Mouse (Mus musculus): ENCODE results near the gene Ckap2l. TPM values are rescaled to one million over a fixed set of nuclear protein-coding genes. Genes with fewer than 3 reads are reported as not detected.

Ckap2l gene
- polyA plus RNA-seq (2016; fragmentation: Nextera tagmentation; extraction: Ambion mirVana) = 28.5 and 37.9 TPM in 2 replicates

DNA sequence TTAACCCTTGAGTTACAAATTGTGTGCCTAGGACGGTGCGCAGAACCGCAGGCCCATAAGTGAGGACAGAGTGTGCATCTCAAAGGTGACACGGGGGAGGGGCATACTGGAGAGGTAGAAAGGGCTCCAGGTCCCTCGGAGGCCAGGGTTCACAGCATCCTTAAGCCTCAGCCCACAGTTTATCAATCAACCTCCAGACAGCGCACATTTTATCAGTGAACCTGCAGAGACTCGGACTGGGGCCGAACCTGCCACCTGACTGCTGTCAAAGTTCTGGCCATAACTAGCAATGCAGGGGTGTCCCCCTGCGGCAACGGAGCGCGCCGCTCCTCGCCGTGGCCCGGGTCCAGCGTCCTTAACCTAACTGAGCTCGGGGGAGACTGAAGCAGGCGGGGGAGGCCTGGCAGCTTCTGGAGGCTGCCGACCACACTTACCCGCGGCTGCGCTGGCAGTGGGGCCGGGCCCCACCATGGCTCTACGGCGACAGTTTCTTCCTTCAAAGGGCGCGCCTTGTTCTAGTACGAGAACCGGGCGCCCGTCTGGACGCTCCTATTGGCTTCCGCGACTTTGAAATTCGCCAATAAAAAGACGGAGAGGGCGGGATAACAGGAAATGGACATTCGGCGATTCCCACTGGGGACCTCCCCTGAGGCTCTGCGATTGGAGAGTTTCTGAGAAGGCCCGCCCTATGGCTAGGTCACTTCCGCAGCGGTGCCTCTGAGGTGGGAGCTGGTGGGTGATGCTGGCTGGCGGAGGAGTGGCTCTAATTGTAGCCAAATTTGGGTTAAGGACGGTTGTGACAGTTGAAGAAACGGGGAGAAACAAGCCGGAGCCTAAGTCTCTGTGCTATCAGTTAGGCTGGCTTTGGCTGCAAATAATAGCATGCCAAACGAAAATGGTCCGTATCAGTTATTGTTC is at the start of gene Ckap2l:
Gene Ckap2l, minus strand, starts transcription at position 542 of the 918 bp plus-strand sequence.
- ATAC-seq (ENCODE audit: low FRiP score, low read depth) = peak; percentile 100
- no peaks in the 10 kb centered on the region for H3K9me3 ChIP-seq
- H3K36me3 ChIP-seq = peaks cover 4% of the 10 kb centered on the region; the same call in 1 of the 2 replicates
- no peaks in the 10 kb centered on the region for H3K27me3 ChIP-seq (replicated peaks)
- peak within 1 kb of the TSS; percentile 67 for H3K27ac ChIP-seq
- H3K9ac ChIP-seq = peak within 1 kb of the TSS; percentile 66
- peak within 1 kb of the TSS; percentile 75 for H3K4me3 ChIP-seq
- H3K4me2 ChIP-seq (replicated peaks) = peak within 1 kb of the TSS; percentile 72
- H3K4me1 ChIP-seq = peaks cover 16% of the 10 kb centered on the region
- under 1% methylated on average over 50 of the region's 50 CpGs for WGBS

DNA sequence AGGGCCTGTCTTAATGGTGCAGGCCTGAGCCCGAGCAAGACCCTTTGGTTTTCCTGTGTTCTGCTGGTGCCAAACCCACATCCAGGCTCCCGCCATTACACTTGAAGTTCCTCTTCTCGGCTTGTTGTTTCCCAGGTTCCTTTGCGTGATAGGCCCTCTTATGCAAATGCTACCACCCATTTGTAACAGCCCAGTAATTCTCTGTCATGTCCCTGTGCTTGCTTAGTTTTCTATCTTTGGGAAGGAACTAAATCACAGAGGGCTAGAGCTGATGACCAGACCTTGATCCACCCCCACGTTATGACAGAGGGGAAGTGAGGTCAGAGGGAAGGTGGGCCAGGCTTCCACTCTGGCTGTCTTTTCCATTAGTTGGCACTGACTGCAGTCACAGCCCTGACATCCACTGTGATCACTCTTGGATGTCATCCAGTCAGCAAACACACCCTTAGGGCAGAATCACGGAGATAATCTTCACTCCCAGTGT is 41.2 kb upstream of the Ckap2l start:
- WGBS = 84% methylated on average over 6 of the region's 6 CpGs
- Histone ChIP-seq H3K27ac (no peak overlapping the region), H3K27me3 (replicated peaks) (no peaks in the 10 kb centered on the region), H3K9ac (no peak overlapping the region), H3K4me2 (replicated peaks) (no peak overlapping the region), H3K4me3 (no peak overlapping the region), H3K4me1 (no peaks in the 10 kb centered on the region), H3K36me3 (no peaks in the 10 kb centered on the region), H3K9me3 (no peaks in the 10 kb centered on the region; the same call in 1 of the 2 replicates)
- ATAC-seq (ENCODE audit: low FRiP score, low read depth) = no peak

DNA sequence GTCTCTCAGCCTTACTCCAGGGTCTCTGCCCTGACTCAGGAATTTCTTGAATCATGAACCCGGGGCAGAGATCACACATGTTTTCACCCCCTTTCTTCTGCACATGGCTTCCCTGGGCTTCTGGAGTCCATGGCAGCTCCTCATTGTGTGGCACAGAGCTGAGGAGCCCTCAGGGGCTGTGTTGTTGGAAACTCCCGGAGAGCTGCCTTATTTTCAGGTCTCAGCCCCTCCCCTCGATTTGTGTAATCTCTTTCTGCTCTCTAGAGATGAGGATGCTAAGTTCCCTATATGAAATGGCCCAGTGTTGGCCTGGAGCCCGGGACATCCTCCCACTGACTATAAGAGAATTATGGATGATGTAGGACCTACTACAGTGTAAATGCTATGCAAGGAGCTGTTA is 36.5 kb upstream of the Ckap2l start:
- Histone ChIP-seq H3K27ac (no peak overlapping the region), H3K4me1 (no peaks in the 10 kb centered on the region), H3K27me3 (replicated peaks) (no peaks in the 10 kb centered on the region), H3K4me2 (replicated peaks) (no peak overlapping the region), H3K36me3 (no peaks in the 10 kb centered on the region), H3K9ac (no peak overlapping the region), H3K4me3 (no peak overlapping the region), H3K9me3 (no peaks in the 10 kb centered on the region)
- ATAC-seq (ENCODE audit: low FRiP score, low read depth) = no peak
- WGBS = 62% methylated on average over 4 of the region's 4 CpGs

DNA sequence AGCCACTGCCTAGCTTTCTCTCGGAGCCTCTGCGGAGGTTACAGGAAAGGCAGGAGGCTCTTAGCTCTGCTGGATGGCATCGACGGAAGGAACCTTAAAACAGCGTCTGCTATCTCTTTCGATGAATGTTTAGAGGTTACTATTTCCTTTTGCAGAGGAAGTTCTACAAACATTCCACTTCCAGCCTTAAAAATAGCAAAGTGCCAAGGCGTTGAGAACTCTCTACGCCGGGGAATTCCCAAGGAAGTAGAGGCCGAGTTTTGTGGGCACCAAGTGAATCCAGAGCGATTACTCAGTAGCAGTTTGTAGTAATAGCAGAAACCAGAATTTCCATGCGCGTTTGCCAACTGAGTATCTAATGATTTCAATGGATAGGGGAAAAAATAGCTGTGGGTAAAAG is 33.5 kb upstream of the Ckap2l start:
- no peak overlapping the region for H3K27ac ChIP-seq
- H3K4me3 ChIP-seq = no peak overlapping the region
- no peaks in the 10 kb centered on the region for H3K27me3 ChIP-seq (replicated peaks)
- no peak overlapping the region for H3K9ac ChIP-seq
- H3K4me2 ChIP-seq (replicated peaks) = no peak overlapping the region
- no peak for ATAC-seq (ENCODE audit: low FRiP score, low read depth)
- H3K4me1 ChIP-seq = no peaks in the 10 kb centered on the region
- 90% methylated on average over 13 of the region's 13 CpGs for WGBS
- H3K9me3 ChIP-seq = no peaks in the 10 kb centered on the region
- no peaks in the 10 kb centered on the region for H3K36me3 ChIP-seq

DNA sequence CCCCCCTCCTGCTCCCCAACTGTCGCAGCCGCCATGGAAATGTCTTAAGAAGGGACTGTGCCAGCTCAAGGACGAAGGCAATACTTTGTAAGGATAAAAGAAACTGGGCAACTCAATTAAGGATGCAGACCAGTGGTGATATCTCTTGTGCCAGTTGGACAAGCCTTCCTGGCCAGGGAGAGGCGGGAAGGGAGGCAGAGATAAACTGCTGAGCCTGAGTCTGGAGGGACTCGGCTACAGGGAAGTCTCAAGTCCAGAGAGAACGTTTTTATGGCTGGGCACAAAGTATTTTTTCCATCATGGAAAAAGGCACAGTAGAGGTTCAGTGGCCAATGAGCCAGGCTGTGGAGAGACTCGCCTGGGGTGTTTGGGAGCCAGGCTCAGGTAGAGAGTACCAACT is 33.0 kb upstream of the Ckap2l start:
- WGBS = 74% methylated on average over 7 of the region's 7 CpGs
- Histone ChIP-seq H3K4me3 (no peak overlapping the region), H3K4me1 (no peaks in the 10 kb centered on the region), H3K27me3 (replicated peaks) (no peaks in the 10 kb centered on the region), H3K4me2 (replicated peaks) (no peak overlapping the region), H3K9me3 (no peaks in the 10 kb centered on the region), H3K27ac (no peak overlapping the region), H3K9ac (no peak overlapping the region), H3K36me3 (no peaks in the 10 kb centered on the region)
- ATAC-seq (ENCODE audit: low FRiP score, low read depth) = no peak

DNA sequence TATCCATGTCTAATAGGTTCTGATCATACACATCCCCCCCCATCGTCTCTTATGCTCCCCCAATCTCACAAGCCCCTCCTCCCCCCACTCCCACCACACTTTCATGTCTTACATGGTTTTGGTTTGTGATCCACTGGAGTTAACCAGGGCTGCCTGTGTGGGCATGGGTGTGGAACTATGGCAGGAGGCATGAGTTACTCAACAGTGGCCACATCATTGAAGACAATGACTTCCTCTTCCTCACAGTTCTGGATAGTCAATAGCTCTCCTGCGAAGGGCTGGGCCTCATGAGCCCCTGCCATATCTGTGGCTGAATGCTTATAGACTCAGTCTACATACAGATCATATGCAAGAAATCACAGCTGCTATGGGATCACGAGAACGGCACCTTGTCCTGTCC is 31.2 kb upstream of the Ckap2l start:
- Histone ChIP-seq H3K4me2 (replicated peaks) (no peak overlapping the region), H3K9ac (no peak overlapping the region), H3K27ac (no peak overlapping the region), H3K9me3 (no peaks in the 10 kb centered on the region), H3K36me3 (no peaks in the 10 kb centered on the region), H3K27me3 (replicated peaks) (no peaks in the 10 kb centered on the region), H3K4me3 (no peak overlapping the region), H3K4me1 (no peaks in the 10 kb centered on the region)
- WGBS = 83% methylated on average over 4 of the region's 4 CpGs
- ATAC-seq (ENCODE audit: low FRiP score, low read depth) = no peak

DNA sequence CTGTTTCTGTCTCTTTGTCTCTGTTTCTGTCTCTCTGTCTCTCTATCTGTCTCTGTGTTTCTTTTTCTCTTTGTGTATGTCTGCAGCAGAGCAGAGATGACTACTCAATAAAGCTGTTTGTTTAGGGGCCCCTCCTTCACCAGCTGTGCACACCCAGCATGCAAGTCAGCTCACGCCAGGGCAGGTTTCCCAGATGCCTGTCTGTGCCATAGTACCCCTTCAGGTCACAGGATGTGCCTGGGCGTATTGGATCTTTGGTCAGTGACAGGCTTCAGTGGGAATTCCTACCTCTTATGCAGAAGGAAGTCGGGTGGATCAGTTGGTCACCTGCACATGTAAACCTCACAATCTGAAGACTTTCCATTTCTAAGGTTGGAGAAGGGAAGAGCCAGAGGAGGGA is 27.2 kb upstream of the Ckap2l start:
- no peak overlapping the region for H3K27ac ChIP-seq
- no peak for ATAC-seq (ENCODE audit: low FRiP score, low read depth)
- H3K36me3 ChIP-seq = no peaks in the 10 kb centered on the region
- no peaks in the 10 kb centered on the region for H3K4me1 ChIP-seq
- H3K4me3 ChIP-seq = no peak overlapping the region
- H3K27me3 ChIP-seq (replicated peaks) = no peaks in the 10 kb centered on the region
- H3K4me2 ChIP-seq (replicated peaks) = no peak overlapping the region
- H3K9me3 ChIP-seq = no peaks in the 10 kb centered on the region
- no peak overlapping the region for H3K9ac ChIP-seq
- WGBS = 80% methylated on average over 3 of the region's 3 CpGs

DNA sequence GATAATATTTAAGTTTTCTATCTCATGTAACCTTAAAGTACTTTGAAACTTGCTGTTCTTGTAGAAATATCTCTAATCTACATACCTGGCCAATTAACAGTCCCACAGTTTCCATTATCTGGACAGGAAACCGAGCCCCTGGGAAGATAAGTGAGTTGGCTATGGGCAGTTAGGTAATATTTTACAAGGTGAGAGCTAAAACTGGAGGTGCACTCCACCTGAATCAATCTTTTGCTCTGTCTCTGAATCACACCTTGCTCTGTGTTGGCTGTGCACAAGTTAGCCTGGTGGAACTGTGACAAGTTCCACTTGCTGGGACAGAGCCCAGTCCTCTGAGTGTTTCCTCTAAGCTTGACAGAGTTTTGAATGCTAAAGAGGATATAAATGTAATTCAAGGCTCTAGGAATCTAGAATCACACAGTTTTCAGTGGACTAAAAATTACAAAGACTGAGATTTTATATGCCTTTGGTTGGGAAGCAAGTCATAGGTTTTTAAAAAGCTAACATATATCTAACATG is 25.2 kb upstream of the Ckap2l start:
- H3K9me3 ChIP-seq = no peaks in the 10 kb centered on the region
- no peak overlapping the region for H3K27ac ChIP-seq
- WGBS = 77% methylated on average over 1 of the region's 1 CpGs
- no peaks in the 10 kb centered on the region for H3K4me1 ChIP-seq
- no peak overlapping the region for H3K9ac ChIP-seq
- no peak for ATAC-seq (ENCODE audit: low FRiP score, low read depth)
- H3K36me3 ChIP-seq = no peaks in the 10 kb centered on the region
- H3K4me3 ChIP-seq = no peak overlapping the region
- no peak overlapping the region for H3K4me2 ChIP-seq (replicated peaks)
- H3K27me3 ChIP-seq (replicated peaks) = no peaks in the 10 kb centered on the region

DNA sequence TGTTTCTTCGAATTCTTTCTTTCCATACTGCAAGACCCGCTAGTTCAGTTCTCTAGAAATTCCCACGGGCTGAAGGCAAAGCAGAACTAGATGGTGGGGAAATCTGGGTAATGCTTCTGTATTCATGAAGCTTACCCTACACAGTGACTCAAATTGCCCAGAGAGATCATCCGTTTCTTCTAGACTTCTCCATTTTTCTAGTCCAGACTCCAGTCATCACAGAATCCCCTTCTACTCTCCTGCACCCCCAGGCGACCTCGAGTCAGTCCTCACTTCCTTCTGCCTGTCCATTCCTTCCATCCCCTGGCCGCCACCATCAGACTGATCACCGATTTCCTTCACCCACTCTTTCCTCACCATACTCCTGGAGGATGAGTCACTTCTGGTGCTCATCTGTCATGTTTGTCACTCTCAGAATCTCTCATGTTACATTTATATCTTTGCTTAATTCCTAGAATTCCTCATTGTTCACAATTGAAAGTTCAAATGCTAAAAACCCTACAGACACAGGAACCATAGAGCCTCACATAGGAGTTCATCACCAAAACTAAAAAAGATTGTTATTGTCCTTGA is 23.1 kb upstream of the Ckap2l start:
- Histone ChIP-seq H3K4me1 (no peaks in the 10 kb centered on the region), H3K9me3 (no peaks in the 10 kb centered on the region), H3K4me2 (replicated peaks) (no peak overlapping the region), H3K4me3 (no peak overlapping the region), H3K9ac (no peak overlapping the region), H3K36me3 (no peaks in the 10 kb centered on the region), H3K27ac (no peak overlapping the region), H3K27me3 (replicated peaks) (no peaks in the 10 kb centered on the region)
- 87% methylated on average over 8 of the region's 8 CpGs for WGBS
- ATAC-seq (ENCODE audit: low FRiP score, low read depth) = no peak

DNA sequence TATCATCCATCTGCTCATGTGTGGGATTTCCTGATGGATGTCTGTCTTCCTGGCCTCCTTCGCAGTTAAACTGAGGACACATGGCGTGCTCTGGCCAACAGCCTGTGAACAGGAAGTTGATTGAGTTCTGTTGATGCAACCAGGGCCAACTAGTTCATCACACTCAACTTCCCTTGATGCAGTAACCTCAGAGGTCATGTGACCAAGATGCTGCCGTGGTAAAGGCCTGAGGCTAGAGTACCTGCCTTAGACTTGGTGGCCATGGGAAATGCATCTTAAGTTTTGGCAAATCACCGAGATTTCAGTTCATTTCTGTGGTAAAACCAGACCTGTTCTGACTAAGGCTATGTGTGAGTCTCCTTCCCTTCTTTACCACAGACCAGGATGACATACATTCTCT is 18.8 kb upstream of the Ckap2l start:
- no peak overlapping the region for H3K4me3 ChIP-seq
- H3K36me3 ChIP-seq = no peaks in the 10 kb centered on the region
- H3K4me2 ChIP-seq (replicated peaks) = no peak overlapping the region
- H3K27ac ChIP-seq = no peak overlapping the region
- H3K9me3 ChIP-seq = no peaks in the 10 kb centered on the region
- ATAC-seq (ENCODE audit: low FRiP score, low read depth) = no peak
- no peak overlapping the region for H3K9ac ChIP-seq
- H3K27me3 ChIP-seq (replicated peaks) = no peaks in the 10 kb centered on the region
- H3K4me1 ChIP-seq = no peaks in the 10 kb centered on the region
- 86% methylated on average over 4 of the region's 4 CpGs for WGBS

DNA sequence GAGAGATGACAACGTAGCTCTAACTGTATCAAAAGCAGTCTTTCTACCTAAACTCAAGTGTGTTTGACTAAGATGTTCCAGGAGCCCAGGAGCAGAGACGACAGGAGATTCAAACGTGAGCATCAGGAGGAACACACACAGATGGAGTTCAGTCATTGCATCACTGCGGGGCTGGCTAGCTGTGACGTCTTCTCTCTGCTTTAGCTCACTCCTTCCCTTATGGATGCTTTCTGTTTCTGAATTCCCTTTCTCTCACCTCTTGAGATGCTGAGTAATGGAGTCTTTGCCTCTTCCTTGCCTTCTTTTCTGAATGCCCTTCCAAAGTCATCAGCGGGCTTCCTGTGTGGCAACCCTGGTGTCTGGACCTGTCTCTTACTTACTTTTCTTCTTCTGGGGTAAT is 17.9 kb upstream of the Ckap2l start:
- Histone ChIP-seq H3K4me1 (no peaks in the 10 kb centered on the region), H3K9me3 (no peaks in the 10 kb centered on the region), H3K27me3 (replicated peaks) (no peaks in the 10 kb centered on the region), H3K4me3 (no peak overlapping the region), H3K9ac (no peak overlapping the region), H3K27ac (no peak overlapping the region), H3K36me3 (no peaks in the 10 kb centered on the region), H3K4me2 (replicated peaks) (no peak overlapping the region)
- ATAC-seq (ENCODE audit: low FRiP score, low read depth) = no peak
- WGBS = 83% methylated on average over 6 of the region's 6 CpGs

DNA sequence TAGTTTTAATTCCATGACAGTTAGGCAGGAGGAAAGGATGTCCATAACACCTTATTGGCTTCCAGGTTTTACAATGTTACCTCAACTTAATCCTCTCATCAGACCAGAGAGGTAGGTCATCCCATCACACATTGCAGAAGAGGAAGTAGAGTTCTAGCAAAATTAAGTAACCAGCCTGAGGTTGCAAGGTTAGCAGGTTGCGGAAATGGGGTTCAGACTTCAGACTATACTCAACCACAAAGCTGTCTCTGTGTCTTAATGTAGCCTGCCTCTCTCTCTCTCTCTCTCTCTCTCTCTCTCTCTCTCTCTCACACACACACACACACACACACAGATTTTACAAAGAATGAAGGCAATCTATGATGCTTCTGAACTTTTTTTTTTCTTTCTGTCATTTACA is 16.9 kb upstream of the Ckap2l start:
- 92% methylated on average over 1 of the region's 1 CpGs for WGBS
- ATAC-seq (ENCODE audit: low FRiP score, low read depth) = no peak

More for the DNA sequence above, 16.9 kb upstream of the Ckap2l start:
- Histone ChIP-seq H3K27me3 (replicated peaks) (no peaks in the 10 kb centered on the region), H3K4me2 (replicated peaks) (no peak overlapping the region), H3K27ac (no peak overlapping the region), H3K4me1 (no peaks in the 10 kb centered on the region), H3K4me3 (no peak overlapping the region), H3K9ac (no peak overlapping the region), H3K9me3 (no peaks in the 10 kb centered on the region), H3K36me3 (no peaks in the 10 kb centered on the region)
